Mouse (Mus musculus): ENCODE measurements around the gene Olfr338. TPM values are rescaled to one million over a fixed set of nuclear protein-coding genes. Genes with fewer than 3 reads are reported as not detected.
"Not testable (repeated sequence)": the region's sequence is repeated elsewhere in the genome, so short reads cannot be mapped to it uniquely, and the experiment has no call there.

Gene Olfr338
- polyA plus RNA-seq (2015; fragmentation: Nextera tagmentation; extraction: Ambion mirVana) = not detected in 2 replicates

DNA sequence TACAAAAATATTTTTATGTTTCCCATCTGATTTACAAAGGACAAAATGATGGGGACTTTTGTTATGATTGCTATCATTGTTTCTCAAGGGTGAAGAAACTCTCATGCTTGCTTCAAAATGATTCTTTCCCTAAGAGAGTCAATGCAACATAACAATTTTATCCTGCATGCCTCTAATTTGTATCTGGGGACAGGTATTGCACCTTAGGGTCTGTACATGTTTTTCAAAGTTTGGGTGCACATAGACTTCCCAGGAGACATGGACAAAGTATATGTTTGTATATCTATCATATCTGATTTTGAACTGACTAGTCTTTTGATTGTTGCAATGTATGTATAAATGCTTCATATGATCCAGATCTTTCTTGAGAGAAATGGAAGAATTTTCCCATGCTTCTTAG lies at the start of gene Olfr338:
Gene Olfr338 (plus strand): TSS at position 301 of the 400 bp plus-strand sequence.
- Histone ChIP-seq H3K36me3 (ENCODE audit: control insufficient read depth, insufficient read depth, low read length) (no peaks in the 10 kb centered on the region), H3K27ac (ENCODE audit: low read length) (no peak within 1 kb of the TSS), H3K4me2 (ENCODE audit: low read length) (no peak within 1 kb of the TSS), H3K27me3 (ENCODE audit: control insufficient read depth, insufficient read depth, low read depth, low read length) (no peaks in the 10 kb centered on the region), H3K4me3 (ENCODE audit: low read depth, low read length) (no peak within 1 kb of the TSS), H3K9ac (ENCODE audit: low read depth, low read length) (no peak within 1 kb of the TSS), H3K4me1 (ENCODE audit: control insufficient read depth, insufficient read depth, low read length) (no peaks in the 10 kb centered on the region), H3K9me3 (replicated peaks; ENCODE audit: control insufficient read depth, low read length, poor library complexity, severe bottlenecking) (peaks cover 10% of the 10 kb centered on the region; the same call in 1 of the 2 replicates)
- no peak for ATAC-seq

- not testable (repeated sequence) for H3K4me1 ChIP-seq (ENCODE audit: control insufficient read depth, insufficient read depth, low read length); H3K4me3 ChIP-seq (ENCODE audit: low read depth, low read length); ATAC-seq; H3K4me2 ChIP-seq (ENCODE audit: low read length); H3K27me3 ChIP-seq (ENCODE audit: control insufficient read depth, insufficient read depth, low read depth, low read length); H3K36me3 ChIP-seq (ENCODE audit: control insufficient read depth, insufficient read depth, low read length); H3K27ac ChIP-seq (ENCODE audit: low read length); H3K9ac ChIP-seq (ENCODE audit: low read depth, low read length)
- WGBS = 86% methylated on average over 3 of the region's 3 CpGs
- H3K9me3 ChIP-seq (replicated peaks; ENCODE audit: control insufficient read depth, low read length, poor library complexity, severe bottlenecking) = peaks cover 14% of the 10 kb centered on the region; the same call in 1 of the 2 replicates
Observed at GRCm38 (mm10) chr2:36415174-36415573, 41.9 kb downstream of the Olfr338 start.

- H3K4me3 ChIP-seq (ENCODE audit: low read depth, low read length); H3K4me1 ChIP-seq (ENCODE audit: control insufficient read depth, insufficient read depth, low read length); H3K36me3 ChIP-seq (ENCODE audit: control insufficient read depth, insufficient read depth, low read length); H3K27me3 ChIP-seq (ENCODE audit: control insufficient read depth, insufficient read depth, low read depth, low read length); ATAC-seq; H3K27ac ChIP-seq (ENCODE audit: low read length); H3K9ac ChIP-seq (ENCODE audit: low read depth, low read length); H3K4me2 ChIP-seq (ENCODE audit: low read length): not testable (repeated sequence)
- peaks cover 14% of the 10 kb centered on the region; the same call in 1 of the 2 replicates for H3K9me3 ChIP-seq (replicated peaks; ENCODE audit: control insufficient read depth, low read length, poor library complexity, severe bottlenecking)
- 90% methylated on average over 7 of the region's 7 CpGs for WGBS
Observed at GRCm38 (mm10) chr2:36415591-36415990, 42.3 kb downstream of the Olfr338 start.

DNA sequence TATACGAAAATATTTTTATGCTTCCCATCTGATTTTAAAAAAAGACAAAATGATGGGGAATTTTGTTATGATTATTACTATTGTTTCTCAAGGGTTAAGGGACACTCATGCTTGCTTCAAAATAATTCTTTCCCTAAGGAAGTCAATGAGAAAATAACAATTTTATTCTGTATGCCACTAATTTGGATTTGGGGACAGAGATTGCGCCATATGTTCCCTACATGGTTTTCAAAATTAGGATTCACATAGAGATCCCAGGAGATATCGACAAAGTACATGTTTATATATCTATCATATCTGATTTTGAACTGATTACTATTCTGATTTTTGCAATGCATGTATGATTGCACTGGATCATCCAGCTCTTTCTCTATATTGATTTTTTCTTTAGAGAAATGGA lies 45.3 kb downstream of the Olfr338 start, which contains the start of gene Olfr339:
Gene Olfr339 (plus strand): TSS at position 301 of the 400 bp plus-strand sequence.
- Histone ChIP-seq H3K27ac (ENCODE audit: low read length) (no peak within 1 kb of the TSS), H3K4me3 (ENCODE audit: low read depth, low read length) (no peak within 1 kb of the TSS), H3K9me3 (replicated peaks; ENCODE audit: control insufficient read depth, low read length, poor library complexity, severe bottlenecking) (peaks cover 14% of the 10 kb centered on the region; the same call in 1 of the 2 replicates), H3K4me1 (ENCODE audit: control insufficient read depth, insufficient read depth, low read length) (no peaks in the 10 kb centered on the region), H3K9ac (ENCODE audit: low read depth, low read length) (no peak within 1 kb of the TSS), H3K27me3 (ENCODE audit: control insufficient read depth, insufficient read depth, low read depth, low read length) (no peaks in the 10 kb centered on the region), H3K4me2 (ENCODE audit: low read length) (no peak within 1 kb of the TSS), H3K36me3 (ENCODE audit: control insufficient read depth, insufficient read depth, low read length) (no peaks in the 10 kb centered on the region)
- ATAC-seq = no peak
- 84% methylated on average over 3 of the region's 3 CpGs for WGBS

Other genes with a start within 250 kb of the Olfr338 start
- 24.7 and 27.3 TPM in 2 replicates for gene Mrrf, start 237.1 kb upstream of the Olfr338 start, polyA plus RNA-seq (2015; fragmentation: Nextera tagmentation; extraction: Ambion mirVana)
- gene Rbm18, start 236.7 kb upstream of the Olfr338 start, polyA plus RNA-seq (2015; fragmentation: Nextera tagmentation; extraction: Ambion mirVana) = 131 and 142 TPM in 2 replicates
- gene Ptgs1, start 143.1 kb upstream of the Olfr338 start, polyA plus RNA-seq (2015; fragmentation: Nextera tagmentation; extraction: Ambion mirVana) = 4.0 and 5.5 TPM in 2 replicates
- not detected in 2 replicates for gene Olfr339, start 45.4 kb downstream of the Olfr338 start, polyA plus RNA-seq (2015; fragmentation: Nextera tagmentation; extraction: Ambion mirVana)
- gene Olfr340, start 79.1 kb downstream of the Olfr338 start, polyA plus RNA-seq (2015; fragmentation: Nextera tagmentation; extraction: Ambion mirVana) = not detected in 2 replicates
- not detected in 2 replicates for gene Olfr341, start 108.9 kb downstream of the Olfr338 start, polyA plus RNA-seq (2015; fragmentation: Nextera tagmentation; extraction: Ambion mirVana)
- not detected in 2 replicates for gene Olfr342, start 151.5 kb downstream of the Olfr338 start, polyA plus RNA-seq (2015; fragmentation: Nextera tagmentation; extraction: Ambion mirVana)
- not detected in 2 replicates for gene Olfr344, start 193.1 kb downstream of the Olfr338 start, polyA plus RNA-seq (2015; fragmentation: Nextera tagmentation; extraction: Ambion mirVana)